Mouse (Mus musculus) neural tube, embryonic 13.5 days (tissue): Measurements from ENCODE around the gene Ttc3. TPM values are rescaled to one million over a fixed set of nuclear protein-coding genes. Genes with fewer than 3 reads are reported as not detected.
A peak's percentile ranks its signal among the peaks of the same experiment; 100 is the strongest.

Experiments used
- ATAC-seq: fragments of 200-750 bp; cut with Nextera tagmentation; 2 replicates; pipeline ENCODE4 v1.8.0; 2017; ENCODE audit warnings: low read depth, mild to moderate bottlenecking, moderate TSS enrichment, moderate library complexity
- H3K27ac ChIP-seq: fragments of 300-500 bp; sonication (generic); replicated peaks from 2 replicates; pipeline ENCODE4 v1.5.1; 2015; ENCODE audit warnings: moderate library complexity, mild to moderate bottlenecking, inconsistent platforms
- H3K27me3 ChIP-seq: fragments of 300-500 bp; sonication (generic); 2 replicates; pipeline ENCODE4 v1.6.1; 2015; ENCODE audit warnings: mild to moderate bottlenecking, inconsistent platforms
- H3K36me3 ChIP-seq: fragments of 300-500 bp; sonication (generic); 2 replicates; pipeline ENCODE4 v1.6.1; 2015; ENCODE audit warnings: mild to moderate bottlenecking, inconsistent platforms
- H3K4me1 ChIP-seq: fragments of 300-500 bp; sonication (generic); replicated peaks from 2 replicates; pipeline ENCODE4 v1.6.1; 2015; ENCODE audit warnings: inconsistent platforms
- H3K4me2 ChIP-seq: fragments of 300-500 bp; sonication (generic); 2 replicates; pipeline ENCODE4 v1.6.1; 2015; ENCODE audit warnings: inconsistent platforms, mild to moderate bottlenecking, moderate library complexity
- H3K4me3 ChIP-seq: fragments of 300-500 bp; sonication (generic); 2 replicates; pipeline ENCODE4 v1.5.1; 2015; ENCODE audit warnings: mild to moderate bottlenecking, inconsistent platforms
- H3K9ac ChIP-seq: fragments of 300-500 bp; sonication (generic); 2 replicates; pipeline ENCODE4 v1.6.1; 2015; ENCODE audit warnings: moderate library complexity, mild to moderate bottlenecking, inconsistent platforms
- H3K9me3 ChIP-seq: fragments of 300-500 bp; sonication (generic); 2 replicates; pipeline ENCODE4 v1.6.1; 2016; ENCODE audit warnings: inconsistent platforms
- WGBS: fragments of 180-500 bp; shearing (Covaris S2); methylation state at CpG from one replicate; pipeline ENCODE4 v1.1.7; 2015; 5-methylcytosine and 5-hydroxymethylcytosine counted together
- polyA plus RNA-seq: library from polyadenylated mRNA; unstranded; fragments of >200 nt; fragmentation: Nextera tagmentation; extraction: Ambion mirVana; gene quantifications from 2 replicates; pipeline ENCODE4 v1.2.1, GENCODE M21; 2015

Ttc3 gene
- polyA plus RNA-seq, 1 experiment from 2014 or later: 749 TPM

GRCm38 (mm10) chr16:94345733-94346132, 24.7 kb upstream of the Ttc3 start:
- 85% methylated on average over 1 of the region's 1 CpGs for WGBS
- Histone ChIP-seq H3K36me3 (no peaks in the 10 kb centered on the region), H3K9ac (no peak overlapping the region), H3K4me2 (no peak overlapping the region), H3K9me3 (no peaks in the 10 kb centered on the region), H3K4me1 (peaks cover 9% of the 10 kb centered on the region), H3K4me3 (no peak overlapping the region), H3K27me3 (no peaks in the 10 kb centered on the region), H3K27ac (no peak overlapping the region)
- ATAC-seq: no peak

- 79% methylated on average over 7 of the region's 7 CpGs for WGBS
- Histone ChIP-seq H3K4me1 (peaks cover 9% of the 10 kb centered on the region), H3K27ac (no peak overlapping the region), H3K4me3 (no peak overlapping the region), H3K9ac (no peak overlapping the region), H3K9me3 (no peaks in the 10 kb centered on the region), H3K27me3 (no peaks in the 10 kb centered on the region), H3K36me3 (no peaks in the 10 kb centered on the region), H3K4me2 (no peak overlapping the region)
- ATAC-seq: no peak
Measured at GRCm38 (mm10) chr16:94347080-94347731, 23.2 kb upstream of the Ttc3 start.

GRCm38 (mm10) chr16:94348779-94349178, 21.6 kb upstream of the Ttc3 start:
- no peak for ATAC-seq
- WGBS: 90% methylated on average over 2 of the region's 2 CpGs

GRCm38 (mm10) chr16:94349588-94350286, 20.7 kb upstream of the Ttc3 start:
- ATAC-seq: peak; percentile 61
- no peak overlapping the region for H3K4me2 ChIP-seq
- WGBS: 66% methylated on average over 11 of the region's 11 CpGs

More at GRCm38 (mm10) chr16:94348779-94349178, 21.6 kb upstream of the Ttc3 start:
- Histone ChIP-seq H3K9ac (no peak overlapping the region), H3K27ac (no peak overlapping the region), H3K27me3 (no peaks in the 10 kb centered on the region), H3K4me2 (no peak overlapping the region), H3K4me1 (peaks cover 9% of the 10 kb centered on the region), H3K36me3 (no peaks in the 10 kb centered on the region), H3K9me3 (no peaks in the 10 kb centered on the region), H3K4me3 (no peak overlapping the region)

GRCm38 (mm10) chr16:94350287-94350677, 20.1 kb upstream of the Ttc3 start:
- WGBS: 78% methylated on average over 10 of the region's 10 CpGs

More at GRCm38 (mm10) chr16:94349588-94350286, 20.7 kb upstream of the Ttc3 start:
- no peak overlapping the region for H3K9ac ChIP-seq
- H3K4me1 ChIP-seq: peaks cover 9% of the 10 kb centered on the region
- no peak overlapping the region for H3K27ac ChIP-seq
- no peaks in the 10 kb centered on the region for H3K36me3 ChIP-seq
- H3K9me3 ChIP-seq: no peaks in the 10 kb centered on the region
- H3K4me3 ChIP-seq: no peak overlapping the region
- no peaks in the 10 kb centered on the region for H3K27me3 ChIP-seq

GRCm38 (mm10) chr16:94354450-94354849, 16.0 kb upstream of the Ttc3 start:
- Histone ChIP-seq H3K4me2 (no peak overlapping the region), H3K4me3 (no peak overlapping the region), H3K27me3 (no peaks in the 10 kb centered on the region), H3K36me3 (no peaks in the 10 kb centered on the region), H3K27ac (no peak overlapping the region), H3K4me1 (peaks cover 9% of the 10 kb centered on the region), H3K9ac (no peak overlapping the region), H3K9me3 (no peaks in the 10 kb centered on the region)
- ATAC-seq: no peak
- WGBS: 43% methylated on average over 9 of the region's 9 CpGs

More at GRCm38 (mm10) chr16:94350287-94350677, 20.1 kb upstream of the Ttc3 start:
- Histone ChIP-seq H3K27me3 (no peaks in the 10 kb centered on the region), H3K36me3 (no peaks in the 10 kb centered on the region), H3K4me1 (peaks cover 9% of the 10 kb centered on the region), H3K27ac (no peak overlapping the region), H3K4me2 (no peak overlapping the region), H3K9me3 (no peaks in the 10 kb centered on the region), H3K9ac (no peak overlapping the region), H3K4me3 (no peak overlapping the region)
- ATAC-seq: no peak

GRCm38 (mm10) chr16:94356046-94356445, 14.4 kb upstream of the Ttc3 start:
- 79% methylated on average over 7 of the region's 7 CpGs for WGBS
- no peaks in the 10 kb centered on the region for H3K9me3 ChIP-seq

GRCm38 (mm10) chr16:94356776-94357494, 13.5 kb upstream of the Ttc3 start:
- no peaks in the 10 kb centered on the region for H3K27me3 ChIP-seq
- no peak overlapping the region for H3K9ac ChIP-seq
- H3K9me3 ChIP-seq: no peaks in the 10 kb centered on the region
- H3K4me1 ChIP-seq: peaks cover 2% of the 10 kb centered on the region
- H3K27ac ChIP-seq: no peak overlapping the region
- WGBS: 79% methylated on average over 11 of the region's 11 CpGs
- ATAC-seq: no peak
- no peak overlapping the region for H3K4me2 ChIP-seq
- H3K4me3 ChIP-seq: no peak overlapping the region
- no peaks in the 10 kb centered on the region for H3K36me3 ChIP-seq

More at GRCm38 (mm10) chr16:94356046-94356445, 14.4 kb upstream of the Ttc3 start:
- Histone ChIP-seq H3K4me1 (no peaks in the 10 kb centered on the region; the same call in 1 of the 2 replicates), H3K27me3 (no peaks in the 10 kb centered on the region), H3K27ac (no peak overlapping the region), H3K36me3 (no peaks in the 10 kb centered on the region), H3K9ac (no peak overlapping the region), H3K4me3 (no peak overlapping the region), H3K4me2 (no peak overlapping the region)
- ATAC-seq: no peak

- no peak for ATAC-seq
- Histone ChIP-seq H3K9ac (no peak overlapping the region), H3K4me3 (no peak overlapping the region), H3K36me3 (no peaks in the 10 kb centered on the region), H3K27me3 (no peaks in the 10 kb centered on the region), H3K27ac (no peak overlapping the region), H3K4me1 (peaks cover 9% of the 10 kb centered on the region), H3K9me3 (no peaks in the 10 kb centered on the region), H3K4me2 (no peak overlapping the region)
- 77% methylated on average over 3 of the region's 3 CpGs for WGBS
Measured at GRCm38 (mm10) chr16:94358091-94358490, 12.3 kb upstream of the Ttc3 start.

- H3K9ac ChIP-seq: no peak overlapping the region
- no peaks in the 10 kb centered on the region for H3K9me3 ChIP-seq
- 89% methylated on average over 13 of the region's 13 CpGs for WGBS
- no peak for ATAC-seq
- H3K4me3 ChIP-seq: no peak overlapping the region
- no peak overlapping the region for H3K27ac ChIP-seq
- H3K36me3 ChIP-seq: peaks cover 10% of the 10 kb centered on the region; the same call in 1 of the 2 replicates
- H3K4me2 ChIP-seq: no peak overlapping the region
- H3K27me3 ChIP-seq: no peaks in the 10 kb centered on the region
- peaks cover 9% of the 10 kb centered on the region for H3K4me1 ChIP-seq
Measured at GRCm38 (mm10) chr16:94360578-94361350, 9.7 kb upstream of the Ttc3 start.

GRCm38 (mm10) chr16:94362174-94362873, 8.1 kb upstream of the Ttc3 start:
- Histone ChIP-seq H3K27me3 (no peaks in the 10 kb centered on the region), H3K4me1 (peaks cover 9% of the 10 kb centered on the region), H3K9me3 (no peaks in the 10 kb centered on the region), H3K4me3 (no peak overlapping the region), H3K36me3 (peaks cover 15% of the 10 kb centered on the region; the same call in 1 of the 2 replicates), H3K4me2 (no peak overlapping the region), H3K27ac (peak overlapping the region; percentile 38; the same call in 1 of the 2 replicates), H3K9ac (peak overlapping the region; percentile 43; the same call in 1 of the 2 replicates)
- peak; percentile 88 for ATAC-seq
- WGBS: 45% methylated on average over 10 of the region's 10 CpGs
